Mouse (Mus musculus): ENCODE data around the gene Zswim5.
A peak's percentile ranks its signal among the peaks of the same experiment; 100 is the strongest.

Gene Zswim5

GRCm38 (mm10) chr4:116928006-116928651 lies 51.0 kb downstream of the Zswim5 start:
- no peak for DNase-seq

GRCm38 (mm10) chr4:116939585-116939984 lies 62.4 kb downstream of the Zswim5 start:
- DNase-seq: no peak

- no peak for DNase-seq
Measured at GRCm38 (mm10) chr4:116942695-116943094, 65.5 kb downstream of the Zswim5 start.

- DNase-seq: no peak
Measured at GRCm38 (mm10) chr4:116944055-116944454, 66.9 kb downstream of the Zswim5 start.

- DNase-seq: no peak
Measured at GRCm38 (mm10) chr4:116951642-116952041, 74.5 kb downstream of the Zswim5 start.

- no peak for DNase-seq
Measured at GRCm38 (mm10) chr4:116954951-116955350, 77.8 kb downstream of the Zswim5 start.

- DNase-seq: no peak
Measured at GRCm38 (mm10) chr4:116976503-116976902, 99.3 kb downstream of the Zswim5 start.

GRCm38 (mm10) chr4:116985681-116986080 lies 108.5 kb downstream of the Zswim5 start:
- DNase-seq: no peak

- DNase-seq: peak; percentile 80
Measured at GRCm38 (mm10) chr4:116986400-116987121, 109.4 kb downstream of the Zswim5 start.

GRCm38 (mm10) chr4:116987122-116987456 lies 109.9 kb downstream of the Zswim5 start:
- no peak for DNase-seq

- no peak for DNase-seq
Measured at GRCm38 (mm10) chr4:116989731-116990130, 112.6 kb downstream of the Zswim5 start.

GRCm38 (mm10) chr4:116991366-116991765 lies 114.2 kb downstream of the Zswim5 start:
- peak; percentile 88 for DNase-seq

GRCm38 (mm10) chr4:116993672-116994621 lies 116.8 kb downstream of the Zswim5 start, which contains the start of gene Urod:
Gene Urod (minus strand): TSS chr4:116994413.
- peak; percentile 96 for DNase-seq

GRCm38 (mm10) chr4:116995131-116995797 lies 118.1 kb downstream of the Zswim5 start, which contains the start of gene Hectd3:
Gene Hectd3 (plus strand): TSS chr4:116995317.
- DNase-seq: peak; percentile 75

- peak; percentile 68 for DNase-seq
Measured at GRCm38 (mm10) chr4:116995798-116996135, 118.6 kb downstream of the Zswim5 start.

GRCm38 (mm10) chr4:116999513-117000154 lies 122.5 kb downstream of the Zswim5 start:
- DNase-seq: no peak

- no peak for DNase-seq
Measured at GRCm38 (mm10) chr4:117001957-117002356, 124.8 kb downstream of the Zswim5 start.

GRCm38 (mm10) chr4:117002543-117003521 lies 125.7 kb downstream of the Zswim5 start:
- peak; percentile 45 for DNase-seq

- DNase-seq: no peak
Measured at GRCm38 (mm10) chr4:117004649-117005048, 127.5 kb downstream of the Zswim5 start.

- no peak for DNase-seq
Measured at GRCm38 (mm10) chr4:117005611-117006400, 128.6 kb downstream of the Zswim5 start.

Data from thymus, postnatal 4 days (tissue).